Mouse (Mus musculus): ENCODE results near the gene Cebpg.

The Cebpg gene

DNA sequence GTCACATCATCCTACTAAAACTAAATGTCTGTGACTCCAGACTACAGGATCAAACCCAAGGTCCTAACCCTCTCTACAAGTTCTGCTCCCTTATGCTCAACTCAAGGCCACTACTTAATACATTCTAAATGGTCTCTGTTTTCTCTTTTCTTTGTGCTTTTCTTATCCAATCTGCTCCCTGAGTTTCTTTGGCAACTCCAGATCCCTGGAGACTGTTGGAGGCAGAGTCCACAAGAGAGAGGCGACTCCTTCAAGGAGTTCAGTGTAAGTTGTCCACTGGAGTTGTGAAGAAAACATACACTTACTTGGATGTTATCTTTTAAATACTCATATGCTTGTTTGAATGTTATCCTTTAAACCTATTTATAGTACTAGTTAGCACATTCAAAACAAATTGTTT, 2.1 kb downstream of the Cebpg start:
- CTCF ChIA-PET = no interaction called here

DNA sequence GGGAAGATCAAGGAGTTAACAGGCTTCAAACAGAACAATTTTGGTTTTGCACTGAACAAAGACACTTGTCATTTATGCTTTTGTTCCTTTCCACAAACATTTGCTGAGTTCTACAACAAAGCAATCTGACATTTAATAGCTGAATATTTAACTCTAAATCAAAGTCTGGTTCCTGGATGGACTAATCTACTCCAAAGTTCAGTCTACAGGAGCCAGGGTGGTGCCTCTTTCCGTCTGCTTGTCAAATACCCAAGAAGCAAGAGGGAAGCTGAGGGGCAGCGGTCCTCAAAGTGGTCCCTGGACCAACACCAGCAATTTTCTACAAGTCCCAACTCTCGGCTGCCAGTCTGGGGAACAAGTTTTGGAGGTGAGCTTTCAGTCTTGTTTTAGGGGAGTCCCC, 3.2 kb downstream of the Cebpg start:
- CTCF ChIA-PET = no interaction called here

DNA sequence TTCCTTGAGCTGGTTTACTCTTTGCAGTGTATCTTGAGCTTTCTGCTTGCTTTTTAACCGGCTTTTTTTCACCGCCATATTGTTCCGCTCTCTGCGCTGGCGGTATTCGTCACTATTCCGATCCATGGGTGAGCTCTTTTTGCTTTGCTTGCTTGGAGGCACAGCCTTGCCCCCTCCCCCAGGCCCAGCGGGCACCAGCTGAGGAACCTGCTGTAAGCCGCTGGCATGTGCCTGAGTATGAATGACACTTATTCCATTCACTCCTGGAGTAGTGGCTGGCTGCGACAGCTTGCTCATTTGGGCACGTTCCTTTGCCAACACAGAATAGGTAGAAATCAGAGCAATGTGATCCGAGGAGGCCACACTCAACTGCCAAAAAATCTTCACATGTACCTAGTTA, 5.8 kb downstream of the Cebpg start:
- CTCF ChIA-PET = no interaction called here

DNA sequence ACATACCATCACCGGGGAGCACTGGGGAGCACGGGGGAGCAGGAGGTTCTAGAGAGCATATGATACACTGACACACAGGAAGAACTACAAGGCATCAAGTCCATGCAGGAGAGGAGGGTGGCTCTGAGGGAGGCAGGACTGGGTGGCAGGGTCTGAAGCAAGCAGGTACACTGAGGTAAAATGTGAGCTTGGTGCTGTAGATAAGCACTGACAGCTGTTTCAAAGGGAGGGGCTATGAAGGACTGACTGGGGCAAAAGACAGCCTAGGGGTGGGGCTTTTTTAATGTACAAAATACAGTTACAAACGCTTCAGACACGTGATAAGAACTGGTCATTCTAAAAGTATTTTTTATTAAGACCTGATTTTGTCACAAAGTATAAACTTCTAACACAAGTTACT, 10.3 kb downstream of the Cebpg start:
- CTCF ChIA-PET = no interaction called here

DNA sequence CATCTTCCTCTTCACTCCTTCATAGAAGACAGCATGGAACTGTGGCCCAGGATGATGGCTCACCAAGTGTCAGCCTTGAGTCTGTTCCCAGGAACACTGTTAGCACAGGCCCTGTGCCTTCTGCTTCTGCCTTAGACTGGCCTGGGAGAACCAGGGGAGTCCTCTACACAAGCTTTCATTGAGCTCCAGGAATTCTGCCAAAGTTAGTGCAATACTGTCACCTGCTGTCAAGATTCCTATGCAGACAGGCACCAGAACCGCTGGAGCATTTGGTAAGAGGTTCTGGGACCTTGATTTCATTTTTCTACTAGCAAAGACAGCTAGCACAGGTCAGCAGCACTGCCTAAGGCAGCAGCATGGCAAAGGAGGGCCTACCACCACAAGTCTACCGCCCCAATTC, 11.7 kb downstream of the Cebpg start:
- CTCF ChIA-PET = no interaction called here

DNA sequence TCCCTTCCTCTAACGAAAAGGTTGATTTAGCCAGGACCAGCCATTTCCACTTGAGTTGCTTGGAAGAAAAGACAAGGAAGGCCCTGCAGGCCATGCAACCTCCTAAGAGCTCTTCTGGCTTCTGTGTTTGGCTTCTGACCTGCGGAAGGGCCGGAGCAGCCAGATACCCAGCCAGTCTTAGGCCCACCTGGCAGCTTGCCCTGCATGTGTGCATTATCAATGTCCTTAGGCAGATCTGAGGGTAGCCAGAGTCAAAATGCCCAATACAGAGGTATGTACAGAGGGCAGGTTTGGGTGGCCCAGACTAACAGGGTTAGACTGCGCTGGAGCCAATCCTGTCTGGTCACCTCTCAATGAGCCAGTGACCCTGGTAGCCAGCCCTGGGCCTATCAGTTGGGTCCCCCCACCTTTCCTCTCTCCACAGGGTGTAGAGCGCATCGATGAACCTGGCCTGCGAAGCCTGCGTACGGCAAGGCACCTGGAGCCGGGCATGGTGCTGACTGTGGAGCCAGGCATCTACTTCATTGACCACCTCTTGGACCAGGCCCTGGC, 13.0 kb downstream of the Cebpg start:
- CTCF ChIA-PET = no interaction called here

DNA sequence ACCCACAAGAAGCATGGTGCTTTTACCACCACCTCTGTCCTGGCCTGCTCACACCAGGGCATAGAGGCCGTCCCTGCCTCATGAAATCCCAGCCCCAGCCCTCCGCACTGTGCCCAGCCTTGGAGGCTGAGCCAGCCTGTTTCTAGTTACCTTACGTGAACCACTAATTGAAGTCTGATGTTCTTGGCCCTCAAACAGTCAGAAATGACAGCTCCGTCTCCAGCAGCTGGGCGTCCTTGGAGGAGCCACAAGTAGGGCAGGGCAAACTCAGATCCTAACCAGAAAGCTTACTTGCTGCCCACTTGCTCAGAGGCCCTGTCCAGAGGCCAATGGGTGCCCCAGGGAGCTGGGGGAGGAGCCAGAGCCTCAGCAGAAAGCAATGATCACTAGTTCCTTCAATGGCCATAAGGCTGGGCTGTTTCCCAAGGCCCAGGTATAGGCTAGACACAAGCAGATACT, 13.6 kb downstream of the Cebpg start:
- CTCF ChIA-PET = no interaction called here

DNA sequence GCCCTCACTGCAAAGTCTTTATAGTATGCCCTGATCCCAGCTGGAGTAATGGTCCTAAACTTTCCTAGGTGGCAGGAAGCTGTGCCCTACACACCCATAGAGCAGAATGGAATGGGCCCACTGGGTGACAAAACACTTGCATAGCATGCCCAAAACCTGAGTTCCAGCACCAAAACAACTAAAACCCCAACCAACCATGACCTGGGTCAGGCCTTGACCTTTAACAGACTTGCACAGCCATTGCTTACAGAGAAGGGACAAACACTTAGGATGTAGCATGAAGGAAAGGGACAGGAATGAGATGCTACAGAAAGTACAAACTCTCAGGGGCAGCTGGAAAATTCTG, 14.2 kb downstream of the Cebpg start:
- CTCF ChIA-PET = interaction anchor here (0.5 kb wide), 1 partner anchor 1813 kb away, joined by 3 read pairs; no protein-coding TSS in a partner anchor

DNA sequence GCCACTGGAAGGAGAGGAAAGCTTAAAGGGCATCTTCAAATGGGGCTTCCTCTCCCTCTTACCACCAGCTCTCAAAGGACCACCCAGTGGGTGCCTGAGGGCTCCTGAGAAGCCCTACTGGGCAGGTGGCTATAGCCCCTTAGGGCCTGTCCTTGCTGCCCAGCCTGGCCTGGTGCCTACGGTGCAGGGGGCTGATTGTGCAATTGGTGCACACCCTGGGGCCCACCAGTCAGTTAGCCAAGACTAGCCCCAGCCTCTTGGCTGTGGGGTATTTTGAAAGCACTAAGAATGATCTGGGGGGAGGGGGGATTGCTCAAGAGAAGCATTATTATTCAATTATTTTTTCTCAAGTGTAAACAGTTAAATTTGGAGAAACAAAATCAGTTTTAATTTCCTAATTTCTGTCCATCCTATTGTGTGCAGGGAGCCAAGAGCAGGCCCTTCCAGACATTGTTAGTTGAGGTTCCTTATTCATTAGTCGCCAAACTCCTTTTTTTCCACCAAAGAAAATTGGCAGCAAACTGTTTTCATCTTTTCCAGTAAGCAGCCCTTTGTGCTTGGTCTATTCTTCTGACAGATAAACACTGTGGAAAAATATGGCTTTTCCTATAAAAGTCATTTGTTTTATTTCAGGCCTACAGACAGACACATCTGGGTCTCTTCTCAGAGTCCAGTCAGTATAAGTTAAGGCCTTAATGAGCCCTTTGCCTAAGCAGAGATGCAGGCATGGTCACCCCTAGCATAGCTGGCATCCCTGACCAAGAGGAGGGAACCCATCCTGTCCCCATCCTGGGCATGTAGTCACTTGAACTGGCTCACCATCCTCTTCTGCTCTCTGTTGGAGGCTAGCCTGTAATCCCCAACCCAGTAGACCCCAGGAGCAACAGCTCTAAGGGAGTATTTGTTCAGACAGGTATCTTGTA, 14.8 kb downstream of the Cebpg start:
- CTCF ChIA-PET = interaction anchor here (0.5 kb wide), 1 partner anchor 1813 kb away, joined by 3 read pairs; no protein-coding TSS in a partner anchor

DNA sequence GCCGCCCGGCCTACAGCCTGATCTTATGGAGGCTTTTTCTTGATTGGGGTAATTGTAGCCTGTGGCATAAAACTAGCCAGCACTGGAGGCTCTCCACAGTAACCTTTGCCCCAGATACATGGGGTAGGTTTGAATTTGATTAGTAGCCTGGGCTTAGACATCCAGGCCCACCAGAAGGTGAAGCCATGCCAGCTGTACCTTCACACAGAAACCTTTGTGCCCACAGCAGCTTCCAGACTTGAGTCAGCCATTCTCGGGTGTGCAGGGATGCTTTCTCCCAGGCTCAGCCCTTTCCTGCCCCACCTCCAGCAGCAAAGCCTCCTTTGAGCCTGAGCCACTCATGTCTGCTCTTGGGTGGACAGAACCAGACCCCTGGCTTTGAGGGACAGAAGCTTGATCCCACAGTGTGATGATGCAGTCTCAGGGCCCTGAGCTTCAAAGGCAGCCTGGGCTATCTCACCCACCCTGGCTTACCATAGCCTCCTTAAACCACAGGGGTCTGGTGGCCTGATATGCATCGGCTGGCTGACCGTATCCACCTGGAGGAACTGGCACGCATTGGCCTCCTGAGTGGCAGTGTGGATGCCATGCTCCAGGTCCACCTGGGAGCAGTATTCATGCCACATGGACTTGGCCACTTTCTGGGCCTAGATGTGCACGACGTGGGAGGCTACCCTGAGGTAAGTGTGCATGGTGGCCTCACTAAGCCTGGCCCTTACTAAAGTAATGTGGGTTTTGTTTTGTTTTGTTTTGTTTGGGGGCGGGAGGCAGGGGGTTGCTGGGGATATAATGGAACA, 16.0 kb downstream of the Cebpg start:
- CTCF ChIA-PET = no interaction called here

DNA sequence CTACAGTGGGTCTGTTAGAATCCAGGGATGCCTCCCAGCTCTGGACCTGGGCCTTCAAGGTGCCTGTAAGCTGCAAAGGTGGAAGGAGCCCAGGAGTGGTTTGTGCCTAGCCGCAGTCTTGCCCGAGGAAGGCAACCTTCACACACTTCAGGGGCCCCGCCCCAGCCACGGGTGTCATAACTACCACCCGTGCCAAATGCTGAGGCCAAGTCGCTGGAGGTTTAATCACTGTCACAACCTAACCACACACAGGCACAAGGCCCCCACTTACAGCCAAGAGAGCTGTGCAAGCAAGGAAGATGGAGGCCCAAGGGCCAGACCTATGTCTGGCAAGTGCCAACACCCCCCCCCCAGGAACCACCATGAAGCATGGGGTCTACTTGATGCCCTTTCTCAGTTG, 19.0 kb downstream of the Cebpg start:
- CTCF ChIA-PET = interaction anchor here (0.7 kb wide), 2 partner anchors 64 to 254 kb away, joined by 3 to 4 read pairs; no protein-coding TSS in a partner anchor

DNA sequence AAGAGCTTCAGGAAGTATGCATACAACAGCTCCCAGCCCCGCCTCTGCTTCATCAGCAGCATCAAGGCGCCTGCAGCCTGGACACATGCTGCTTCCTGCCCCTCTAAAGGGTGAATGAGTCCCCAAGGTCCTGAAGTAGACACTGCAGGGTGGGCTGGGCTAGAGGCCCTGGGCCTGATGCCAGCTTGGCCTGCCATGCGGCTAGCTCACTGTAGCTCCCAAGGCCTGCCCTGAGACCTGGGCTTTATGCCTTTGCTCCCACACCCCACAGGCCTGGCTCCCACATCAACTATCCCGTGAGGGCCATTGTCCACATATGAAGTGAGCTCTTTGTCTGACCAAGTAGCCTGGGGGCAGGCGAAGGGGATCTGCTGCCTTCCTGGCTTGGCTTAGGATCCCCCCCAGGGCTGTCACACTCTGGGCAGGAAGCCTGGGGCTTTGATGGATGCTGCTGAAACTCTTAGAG, 20.1 kb downstream of the Cebpg start:
- CTCF ChIA-PET = interaction anchor here (0.5 kb wide), 1 partner anchor 159 kb away, joined by 9 read pairs; no protein-coding TSS in a partner anchor

DNA sequence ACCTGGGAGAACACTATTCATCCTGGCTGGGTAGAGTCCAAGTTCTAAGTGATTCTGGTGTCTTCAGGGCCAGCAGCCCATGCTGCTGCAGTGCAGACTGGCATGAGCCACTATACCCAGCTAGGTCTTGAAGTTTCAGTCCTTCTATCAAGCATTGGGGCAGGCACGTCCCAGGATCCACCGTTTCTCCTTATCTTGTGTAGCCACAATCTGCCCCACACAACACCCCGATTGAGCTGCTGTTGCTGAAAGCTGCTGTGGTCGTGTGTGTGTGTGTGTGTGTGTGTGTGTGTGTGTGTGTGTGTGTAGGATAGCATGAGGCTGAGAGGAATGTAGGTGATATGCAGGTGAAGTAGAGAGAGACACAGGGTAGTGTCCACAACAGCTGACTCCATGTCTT, 20.8 kb downstream of the Cebpg start:
- CTCF ChIA-PET = no interaction called here

DNA sequence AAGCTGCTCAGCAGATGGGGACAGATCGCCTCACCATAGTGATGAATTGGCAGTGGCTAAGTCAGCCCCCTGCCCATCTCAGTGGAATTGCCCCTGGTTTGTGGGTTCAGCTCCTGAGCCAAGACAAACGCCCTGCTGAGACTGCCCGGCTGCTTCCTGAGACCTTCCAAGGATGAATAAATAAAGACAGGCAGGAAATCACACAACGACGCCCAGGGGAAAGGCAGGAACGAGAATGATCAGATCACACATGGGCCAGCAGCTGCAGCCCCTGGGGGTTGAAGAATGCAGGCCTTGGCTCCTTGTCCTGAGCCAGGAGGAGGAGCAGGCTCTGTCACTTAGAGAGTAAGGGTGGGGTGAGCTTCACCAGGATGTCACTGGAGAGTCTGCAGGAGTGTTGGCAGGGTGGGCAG, 21.2 kb downstream of the Cebpg start:
- CTCF ChIA-PET = no interaction called here

DNA sequence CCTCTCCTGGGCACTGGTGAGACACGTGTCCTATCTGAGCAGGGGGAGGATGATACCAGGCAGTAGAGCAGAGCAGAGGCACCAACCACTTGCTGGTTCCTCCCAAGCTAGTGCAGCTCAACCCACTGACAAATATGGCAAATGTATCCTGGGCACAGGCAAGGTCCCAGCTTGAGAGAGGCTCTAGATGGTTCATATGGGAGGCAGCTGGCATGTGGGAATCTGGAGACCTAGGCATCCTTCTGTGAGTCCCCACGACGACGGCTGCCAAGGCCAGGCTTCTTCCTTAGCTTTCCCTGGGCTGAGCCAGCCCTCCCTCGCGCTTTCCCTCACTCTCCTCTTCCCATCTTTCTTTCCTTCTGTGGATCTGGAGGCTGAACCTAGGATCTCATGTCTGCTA, 25.8 kb downstream of the Cebpg start:
- CTCF ChIA-PET = no interaction called here

DNA sequence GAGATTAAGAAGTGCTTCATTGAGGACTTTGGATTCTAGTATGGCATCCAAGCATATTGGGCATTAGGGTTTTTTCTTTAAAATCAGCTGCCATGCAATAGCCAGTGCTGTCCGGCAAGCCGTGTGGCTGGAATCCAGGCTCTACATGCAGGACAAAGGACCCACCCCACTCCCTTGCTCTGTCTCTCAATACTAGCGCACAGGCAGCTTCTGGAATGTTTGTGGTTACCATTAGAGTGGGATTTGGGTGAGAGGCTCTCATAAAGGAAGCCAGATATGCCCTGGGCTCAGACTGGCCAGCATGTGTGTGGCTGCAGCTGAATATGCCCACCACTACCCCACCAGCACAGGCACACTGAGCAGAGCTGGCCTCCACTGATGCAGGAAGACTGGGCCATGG, 26.7 kb downstream of the Cebpg start:
- CTCF ChIA-PET = no interaction called here

DNA sequence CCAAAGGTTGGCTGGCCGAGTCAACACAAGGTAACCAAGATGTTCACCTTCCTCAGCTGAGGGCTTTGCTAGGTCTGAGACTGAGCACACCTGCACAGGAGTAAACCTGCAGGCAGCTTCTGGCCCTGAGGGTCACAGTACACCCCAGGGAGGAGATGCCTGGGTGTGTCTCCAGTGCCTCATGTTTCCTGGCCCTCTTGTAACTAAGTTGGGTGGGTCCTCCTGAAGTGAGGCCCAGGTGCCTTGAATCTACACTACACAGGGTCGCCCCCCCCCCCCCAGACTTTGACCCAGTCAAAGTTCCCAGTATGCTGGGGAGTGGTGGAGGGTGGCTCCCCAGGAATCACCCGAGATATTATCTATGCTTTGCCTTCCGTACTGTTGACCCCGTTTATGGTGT, 27.1 kb downstream of the Cebpg start:
- CTCF ChIA-PET = no interaction called here

DNA sequence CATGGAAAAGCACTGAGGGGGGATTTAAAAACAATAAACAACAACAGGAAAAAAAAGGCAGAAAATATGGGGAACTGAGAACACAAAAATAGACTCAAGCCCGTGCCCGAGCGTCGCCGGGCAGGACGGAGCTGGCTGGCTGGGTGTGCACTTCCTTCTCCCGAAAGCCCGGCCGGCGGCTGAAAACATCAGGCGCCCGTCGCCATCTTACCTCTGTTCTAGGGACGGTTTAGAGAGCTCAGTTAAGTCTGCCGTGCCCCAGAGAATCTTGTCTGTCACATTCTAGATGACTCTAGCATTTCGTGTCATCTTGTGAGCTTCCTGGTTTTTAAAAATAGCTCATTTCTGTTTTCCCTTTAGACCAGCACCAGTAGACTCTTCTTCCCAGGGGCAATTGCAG, 27.8 kb downstream of the Cebpg start:
- CTCF ChIA-PET = no interaction called here

DNA sequence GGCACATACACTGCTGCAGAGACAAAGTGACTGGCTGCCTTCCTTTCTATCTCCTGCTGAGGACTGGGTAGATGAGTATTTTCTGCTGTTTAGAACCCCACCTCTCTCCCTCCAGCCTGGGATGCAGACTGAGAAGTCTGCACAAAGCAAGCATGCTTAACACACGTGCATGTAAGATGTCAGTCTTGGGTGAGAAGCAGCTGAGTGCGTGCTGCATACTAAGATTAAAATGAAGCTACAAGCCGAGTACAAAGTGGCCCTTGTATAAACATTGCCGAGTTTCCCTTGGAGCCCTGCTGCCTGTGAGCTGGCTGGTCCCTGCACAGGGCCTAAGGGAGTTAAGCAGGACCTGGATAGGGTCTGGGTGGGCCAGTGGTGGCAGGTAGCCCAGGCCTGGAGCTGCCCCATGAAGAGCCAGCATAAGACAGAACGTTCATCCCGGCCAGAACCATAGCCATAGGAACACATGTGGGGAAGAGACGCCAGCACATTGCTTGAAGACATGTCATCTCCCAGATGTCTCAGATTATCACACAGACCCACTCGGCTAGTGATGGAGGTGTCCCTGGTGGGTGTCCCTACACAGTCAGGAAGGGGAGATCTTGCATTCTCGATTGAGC, 28.5 kb downstream of the Cebpg start:
- CTCF ChIA-PET = interaction anchor here (0.5 kb wide), 1 partner anchor 726 kb away, joined by 3 read pairs; no protein-coding TSS in a partner anchor

DNA sequence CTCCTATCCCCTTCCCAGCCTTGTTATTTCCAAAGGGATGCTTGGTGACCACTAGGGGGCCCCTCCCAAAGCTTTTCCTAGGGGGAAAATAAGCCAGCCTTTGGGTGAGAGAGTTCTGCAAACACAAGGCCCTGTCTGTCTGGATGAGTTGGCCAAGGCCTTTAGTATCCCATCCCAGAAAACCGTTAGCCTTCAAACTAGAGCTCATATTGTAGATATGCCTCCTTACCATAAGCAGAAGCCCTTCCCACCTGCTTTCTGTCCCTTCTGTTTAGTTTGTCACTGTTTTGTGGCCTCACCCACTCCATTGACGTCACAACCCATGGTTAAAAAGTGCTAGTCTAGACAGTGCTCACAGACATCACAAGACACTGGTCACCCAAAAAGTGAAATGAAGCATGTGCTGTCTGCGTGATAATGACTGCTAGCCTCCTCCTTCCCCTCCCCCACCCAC, 29.5 kb downstream of the Cebpg start:
- CTCF ChIA-PET = no interaction called here

DNA sequence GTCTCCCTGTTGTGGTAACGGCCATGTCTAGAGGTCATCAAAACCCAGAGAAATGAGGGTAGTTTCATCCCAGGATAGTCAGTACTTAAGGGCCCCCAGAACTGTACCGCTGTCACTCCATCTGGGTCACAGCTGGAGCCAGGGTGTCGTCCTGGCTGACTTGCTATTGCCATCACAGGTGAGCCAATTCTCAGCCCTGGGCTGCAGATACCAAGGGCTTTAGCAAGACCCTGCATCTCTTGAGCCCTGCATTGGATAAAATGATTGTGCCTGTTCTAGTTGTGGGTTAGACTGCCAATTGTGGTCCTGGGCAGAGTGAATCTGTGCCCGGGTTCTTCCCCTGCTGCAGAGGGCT, 30.1 kb downstream of the Cebpg start:
- CTCF ChIA-PET = no interaction called here

Measured in spleen, embryonic (tissue).